Mouse (Mus musculus) megakaryocyte, embryonic 14.5 days (primary cell): ENCODE results near the gene Fgfr2.

Experiments
- FLI1 ChIP-seq: IDR thresholded peaks from 2 replicates; pipeline ENCODE4 v1.6.1; 2012; ENCODE audit warnings: low read length, inconsistent platforms, mixed read lengths
- GATA1 ChIP-seq: IDR thresholded peaks from 3 replicates; pipeline ENCODE4 v1.6.1; 2012; ENCODE audit warnings: mixed read lengths, low read length, inconsistent platforms, borderline replicate concordance

DNA sequence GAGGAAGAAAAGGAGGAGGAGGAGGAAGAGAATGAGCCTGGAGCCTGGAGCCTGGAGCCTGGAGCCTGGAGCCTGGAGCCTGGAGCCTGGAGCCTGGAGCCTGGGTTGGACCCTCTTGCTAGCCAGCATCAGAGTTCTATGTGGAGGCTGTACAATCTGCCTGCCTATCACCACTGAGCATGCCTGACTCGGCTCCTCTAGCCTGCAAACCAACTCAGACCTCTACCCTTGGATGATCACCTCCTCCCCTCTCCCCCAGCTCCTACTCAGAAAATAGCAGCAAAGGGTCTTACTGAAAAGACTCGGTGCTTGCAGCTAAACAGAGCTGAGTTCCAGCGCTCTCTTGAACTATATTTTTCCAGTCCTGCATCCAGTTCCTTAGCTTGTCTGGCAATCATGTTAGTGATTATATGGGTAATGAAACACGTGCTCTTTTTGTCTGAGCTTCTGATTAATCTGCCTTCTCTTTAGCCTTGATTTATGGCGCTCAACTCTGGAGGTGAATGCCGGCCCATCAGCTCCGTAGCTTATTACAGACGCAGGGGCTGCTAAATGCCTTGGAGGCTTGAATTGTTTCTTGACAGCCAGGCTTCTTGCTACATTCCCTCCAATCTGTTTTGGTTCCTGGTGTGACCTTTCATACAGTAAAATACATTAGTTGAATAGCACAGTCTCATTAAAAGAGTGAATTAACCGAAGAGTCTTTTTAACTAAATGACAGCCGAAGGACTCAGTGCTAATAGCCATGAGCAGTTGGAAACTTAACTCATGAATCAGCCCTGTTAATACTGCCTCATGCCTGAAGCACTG, 1345.5 kb downstream of the Fgfr2 start:
- TF ChIP-seq GATA1 (no peak), FLI1 (no peak)
